Mouse (Mus musculus) ES-Bruce4 (cell line): ENCODE measurements around the gene Shq1.

Experiments
- CTCF ChIP-seq: IDR thresholded peaks from one replicate; pipeline ENCODE4 v1.8.1; 2011; ENCODE audit warnings: low read depth, low read length
- EP300 ChIP-seq: IDR thresholded peaks from 2 replicates; pipeline ENCODE4 v1.6.1; 2011; ENCODE audit warnings: low read depth, low read length; ENCODE audit not compliant: insufficient read depth
- POLR2A ChIP-seq: IDR thresholded peaks from one replicate; pipeline ENCODE4 v1.8.1; 2011; ENCODE audit warnings: low read length; ENCODE audit not compliant: insufficient read depth

DNA sequence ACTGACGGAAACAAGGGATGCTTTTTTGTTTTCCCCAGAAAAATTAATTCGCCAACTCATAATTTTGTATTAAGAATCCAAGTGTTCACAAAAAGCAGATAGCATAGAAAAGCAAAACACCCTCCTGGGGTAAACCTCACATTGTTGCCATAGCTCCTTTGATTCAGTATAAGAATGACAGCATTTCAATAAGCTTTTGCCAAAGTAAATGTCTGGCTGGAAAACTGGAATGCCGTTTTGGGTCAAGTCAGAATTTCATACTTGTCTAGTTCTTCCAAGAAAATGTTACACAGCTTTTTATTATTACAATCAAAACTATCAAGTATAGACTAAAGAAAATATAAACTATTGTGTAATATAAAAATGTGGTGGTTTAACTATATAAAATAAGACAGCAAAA is 61.7 kb downstream of the Shq1 start:
- TF ChIP-seq EP300 (no peak), CTCF (no peak), POLR2A (no peak)
